Mouse (Mus musculus) myocyte (in vitro differentiated cells): Measurements from ENCODE around the gene Itga6.

ENCODE experiments used
- POLR2A ChIP-seq: IDR thresholded peaks from one replicate; pipeline ENCODE4 v1.6.1; 2011; ENCODE audit warnings: low read depth, mild to moderate bottlenecking, control low read depth, moderate library complexity; ENCODE audit not compliant: insufficient read length
- POLR2AphosphoS2 ChIP-seq: IDR thresholded peaks from one replicate; pipeline ENCODE4 v1.6.1; 2011; ENCODE audit warnings: low read depth, control low read depth; ENCODE audit not compliant: insufficient read length

GRCm38 (mm10) chr2:71719005-71719386 lies 26.4 kb upstream of the Itga6 start:
- TF ChIP-seq POLR2A, result no peak
- TF ChIP-seq POLR2AphosphoS2, result no peak
